Mouse (Mus musculus) brain, embryonic 14.5 days (tissue): ENCODE data around the gene Bbs9.

Experiments used
- CTCF ChIP-seq: fragments of 200-500 bp; IDR thresholded peaks from 2 replicates; pipeline ENCODE4 v1.5.1; 2012; ENCODE audit warnings: inconsistent platforms, mild to moderate bottlenecking, moderate library complexity, borderline replicate concordance; ENCODE audit not compliant: insufficient read depth, insufficient read length; ENCODE audit errors: extremely low read depth
- POLR2A ChIP-seq: fragments of 200-500 bp; IDR thresholded peaks from 2 replicates; pipeline ENCODE4 v1.6.1; 2012; ENCODE audit warnings: mild to moderate bottlenecking, inconsistent platforms, borderline replicate concordance; ENCODE audit not compliant: poor library complexity, insufficient read depth, insufficient read length, severe bottlenecking; ENCODE audit errors: extremely low read depth

- TF ChIP-seq POLR2A (no peak), CTCF (no peak)
Measured at GRCm38 (mm10) chr9:22810454-22810853, 334.9 kb downstream of the Bbs9 start.
